Mouse (Mus musculus) olfactory bulb, adult 2 months (tissue): ENCODE measurements at regions not wholly inside any gene's neighbourhood (a gene's known extent, or its start where the extent isn't known, plus 50 kb on each side); places are given as distances from the start of the nearest gene placed in this dataset.

ENCODE experiments used
- H3K27ac ChIP-seq: fragments of 200-500 bp; 2 replicates; pipeline ENCODE4 v1.5.1; 2012; ENCODE audit warnings: low read depth, low read length; ENCODE audit not compliant: insufficient read depth
- H3K4me1 ChIP-seq: fragments of 200-500 bp; 2 replicates; pipeline ENCODE4 v1.6.1; 2012; ENCODE audit warnings: low read length; ENCODE audit not compliant: control insufficient read depth, insufficient read depth
- H3K4me3 ChIP-seq: fragments of 200-500 bp; 2 replicates; pipeline ENCODE4 v1.5.1; 2012; ENCODE audit warnings: mild to moderate bottlenecking, low read depth, low read length, moderate library complexity; ENCODE audit not compliant: insufficient read depth
- CTCF ChIP-seq: fragments of 200-500 bp; IDR thresholded peaks from 2 replicates; pipeline ENCODE4 v1.5.1; 2012; ENCODE audit warnings: low read depth, mild to moderate bottlenecking, low read length, moderate library complexity; ENCODE audit not compliant: insufficient read depth
- POLR2A ChIP-seq: fragments of 200-500 bp; IDR thresholded peaks from 2 replicates; pipeline ENCODE4 v1.6.1; 2012; ENCODE audit warnings: mild to moderate bottlenecking, low read depth, low read length, moderate library complexity; ENCODE audit not compliant: insufficient read depth
- WGBS: fragments of 180-500 bp; shearing (Covaris S2); methylation state at CpG from one replicate; pipeline ENCODE4 v1.1.7; 2018; 5-methylcytosine and 5-hydroxymethylcytosine counted together

GRCm38 (mm10) chr15:93821236-93821635 lies 225.5 kb upstream of the Prickle1 start:
- Histone ChIP-seq H3K27ac (no peak overlapping the region), H3K4me1 (peaks cover 4% of the 10 kb centered on the region), H3K4me3 (no peak overlapping the region)
- TF ChIP-seq CTCF (no peak), POLR2A (no peak)
- WGBS = 88% methylated on average over 6 of the region's 6 CpGs

GRCm38 (mm10) chr15:93812011-93812410 lies 216.3 kb upstream of the Prickle1 start:
- 86% methylated on average over 7 of the region's 7 CpGs for WGBS
- Histone ChIP-seq H3K4me3 (no peak overlapping the region), H3K4me1 (no peaks in the 10 kb centered on the region), H3K27ac (no peak overlapping the region)
- TF ChIP-seq POLR2A (no peak), CTCF (no peak)

GRCm38 (mm10) chr15:93807993-93808392 lies 212.3 kb upstream of the Prickle1 start:
- Histone ChIP-seq H3K27ac (no peak overlapping the region), H3K4me3 (no peak overlapping the region), H3K4me1 (peaks cover 3% of the 10 kb centered on the region; the same call in 1 of the 2 replicates)
- TF ChIP-seq POLR2A = no peak
- TF ChIP-seq CTCF = no peak
- WGBS = 96% methylated on average over 8 of the region's 8 CpGs

- no peak for TF ChIP-seq POLR2A
- 94% methylated on average over 8 of the region's 8 CpGs for WGBS
- no peak overlapping the region for H3K27ac ChIP-seq
- no peak overlapping the region for H3K4me3 ChIP-seq
- H3K4me1 ChIP-seq = peaks cover 3% of the 10 kb centered on the region; the same call in 1 of the 2 replicates
These were observed 211.8 kb upstream of the Prickle1 start for GRCm38 (mm10) chr15:93807505-93807904.

GRCm38 (mm10) chr15:93804703-93805102 lies 209.0 kb upstream of the Prickle1 start:
- Histone ChIP-seq H3K4me1 (peaks cover 3% of the 10 kb centered on the region; the same call in 1 of the 2 replicates), H3K4me3 (no peak overlapping the region), H3K27ac (no peak overlapping the region)
- 65% methylated on average over 9 of the region's 9 CpGs for WGBS
- TF ChIP-seq POLR2A (no peak), CTCF (no peak)

GRCm38 (mm10) chr15:93790531-93790930 lies 194.8 kb upstream of the Prickle1 start:
- Histone ChIP-seq H3K4me1 (no peaks in the 10 kb centered on the region), H3K27ac (no peak overlapping the region), H3K4me3 (no peak overlapping the region)
- 52% methylated on average over 9 of the region's 9 CpGs for WGBS
- TF ChIP-seq CTCF = no peak
- TF ChIP-seq POLR2A = no peak

- Histone ChIP-seq H3K27ac (no peak overlapping the region), H3K4me3 (no peak overlapping the region), H3K4me1 (no peaks in the 10 kb centered on the region)
- WGBS = 80% methylated on average over 3 of the region's 3 CpGs
- TF ChIP-seq POLR2A = no peak
- TF ChIP-seq CTCF = no peak
These were observed 194.1 kb upstream of the Prickle1 start for GRCm38 (mm10) chr15:93789762-93790161.

- no peak for TF ChIP-seq CTCF
- no peak for TF ChIP-seq POLR2A
- Histone ChIP-seq H3K27ac (no peak overlapping the region), H3K4me3 (no peak overlapping the region), H3K4me1 (no peaks in the 10 kb centered on the region)
- 89% methylated on average over 6 of the region's 6 CpGs for WGBS
These were observed 191.7 kb upstream of the Prickle1 start for GRCm38 (mm10) chr15:93787361-93787760.

- H3K27ac ChIP-seq = no peak overlapping the region
- WGBS = 91% methylated on average over 11 of the region's 11 CpGs
- TF ChIP-seq POLR2A = no peak
- no peak for TF ChIP-seq CTCF
- no peak overlapping the region for H3K4me3 ChIP-seq
- H3K4me1 ChIP-seq = no peaks in the 10 kb centered on the region
These were observed 190.2 kb upstream of the Prickle1 start for GRCm38 (mm10) chr15:93785846-93786412.

GRCm38 (mm10) chr15:93783736-93784135 lies 188.0 kb upstream of the Prickle1 start:
- 87% methylated on average over 4 of the region's 4 CpGs for WGBS
- Histone ChIP-seq H3K4me3 (no peak overlapping the region), H3K27ac (no peak overlapping the region), H3K4me1 (no peaks in the 10 kb centered on the region)
- TF ChIP-seq CTCF (no peak), POLR2A (no peak)
